Mouse (Mus musculus) gastrocnemius, postnatal 10 days (tissue): ENCODE measurements around the gene Nck2. TPM values are rescaled to one million over a fixed set of nuclear protein-coding genes. Genes with fewer than 3 reads are reported as not detected.
A peak's percentile ranks its signal among the peaks of the same experiment; 100 is the strongest.

ENCODE experiments used
- DNase-seq: peaks from one replicate; pipeline ENCODE4 v3.0.0; 2021; ENCODE audit warnings: mixed read lengths
- total RNA-seq, 2 experiments: library from RNA; stranded (reverse); gene quantifications; 2 replicates each; pipeline ENCODE4 v1.2.3; 2021

Gene Nck2
- total RNA-seq, 2 experiments from 2014 or later, result 30.2 to 38.0 TPM

- no peak for DNase-seq
Measured at GRCm38 (mm10) chr1:43433853-43434252, 10.5 kb upstream of the Nck2 start.

- DNase-seq, result no peak
Measured at GRCm38 (mm10) chr1:43436554-43436953, 7.8 kb upstream of the Nck2 start.

GRCm38 (mm10) chr1:43439261-43439660 is 5.1 kb upstream of the Nck2 start:
- no peak for DNase-seq

GRCm38 (mm10) chr1:43442568-43442967 is 1.8 kb upstream of the Nck2 start:
- DNase-seq, result no peak

- peak; percentile 80 for DNase-seq
Measured at GRCm38 (mm10) chr1:43445170-43446088, 1.1 kb downstream of the Nck2 start.

- peak; percentile 73 for DNase-seq
Measured at GRCm38 (mm10) chr1:43446089-43446533, 1.7 kb downstream of the Nck2 start.

GRCm38 (mm10) chr1:43446731-43447601 is 2.6 kb downstream of the Nck2 start:
- DNase-seq, result peak; percentile 62

GRCm38 (mm10) chr1:43447602-43448287 is 3.4 kb downstream of the Nck2 start:
- DNase-seq, result no peak

- DNase-seq, result no peak
Measured at GRCm38 (mm10) chr1:43450811-43451210, 6.4 kb downstream of the Nck2 start.

GRCm38 (mm10) chr1:43453683-43454082 is 9.3 kb downstream of the Nck2 start:
- no peak for DNase-seq

- no peak for DNase-seq
Measured at GRCm38 (mm10) chr1:43454741-43455140, 10.4 kb downstream of the Nck2 start.

- no peak for DNase-seq
Measured at GRCm38 (mm10) chr1:43455196-43455595, 10.8 kb downstream of the Nck2 start.

- no peak for DNase-seq
Measured at GRCm38 (mm10) chr1:43457012-43457766, 12.8 kb downstream of the Nck2 start.

- DNase-seq, result no peak
Measured at GRCm38 (mm10) chr1:43460468-43460867, 16.1 kb downstream of the Nck2 start.

GRCm38 (mm10) chr1:43462666-43463065 is 18.3 kb downstream of the Nck2 start:
- peak; percentile 57 for DNase-seq

GRCm38 (mm10) chr1:43463941-43464682 is 19.7 kb downstream of the Nck2 start:
- DNase-seq, result no peak

GRCm38 (mm10) chr1:43464976-43465375 is 20.6 kb downstream of the Nck2 start:
- no peak for DNase-seq

- DNase-seq, result no peak
Measured at GRCm38 (mm10) chr1:43465957-43466624, 21.7 kb downstream of the Nck2 start.

- no peak for DNase-seq
Measured at GRCm38 (mm10) chr1:43467656-43468055, 23.3 kb downstream of the Nck2 start.

- no peak for DNase-seq
Measured at GRCm38 (mm10) chr1:43468207-43468606, 23.8 kb downstream of the Nck2 start.
